Mouse (Mus musculus) activated CD4-positive, CD25-positive, alpha-beta regulatory T cell, adult 9 weeks (primary cell): ENCODE results near the gene Btbd7. TPM values are rescaled to one million over a fixed set of nuclear protein-coding genes. Genes with fewer than 3 reads are reported as not detected.

Source experiments
- polyA plus RNA-seq: library from polyadenylated mRNA; unstranded; fragments of 100-300 nt; shearing (Covaris generic); gene quantifications from one replicate; pipeline ENCODE4 v1.2.1, GENCODE M21; 2017

Btbd7 gene
- polyA plus RNA-seq: 7.8 TPM

DNA sequence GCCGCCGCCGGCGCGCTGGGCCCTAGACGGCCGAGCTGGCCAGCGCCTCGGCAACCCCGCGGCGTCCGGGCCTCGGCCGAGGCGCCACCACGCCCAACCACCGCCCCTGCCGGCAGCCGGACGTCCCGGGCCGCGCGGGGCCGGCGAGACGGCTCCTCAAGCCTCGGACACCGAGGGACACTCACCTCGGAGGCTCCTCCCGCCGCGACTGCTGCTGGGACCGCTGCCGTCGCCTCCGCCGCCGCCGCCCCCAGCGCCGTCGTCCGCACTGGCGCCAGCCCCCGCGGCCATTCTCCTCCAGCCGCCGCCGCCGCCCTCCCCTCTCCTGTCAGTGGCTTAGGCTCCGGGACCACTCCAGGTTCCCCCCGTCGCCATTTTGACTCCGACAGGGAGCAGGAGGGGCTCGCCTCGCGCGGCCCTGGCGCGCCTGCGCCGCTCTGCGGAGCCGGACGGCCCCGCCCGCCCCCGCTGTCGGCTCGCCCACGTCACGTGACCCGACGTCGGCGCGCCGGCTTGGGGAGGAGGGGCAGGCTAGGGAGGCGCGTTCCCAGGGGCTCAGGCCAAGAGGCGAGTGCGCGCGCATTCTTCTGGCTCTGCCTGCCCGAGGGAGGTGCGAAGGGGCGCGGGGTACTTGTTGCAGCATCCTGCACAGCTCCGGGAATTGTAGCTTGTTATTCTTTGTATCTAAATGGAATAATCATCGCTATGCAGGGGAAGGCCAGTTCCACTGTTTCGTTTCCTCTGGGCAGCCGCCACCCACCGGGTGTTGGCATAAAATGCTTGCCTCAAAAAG is at the start of gene Btbd7:
TSS of gene Btbd7 (minus strand) at position 441 of the 793 bp plus-strand sequence.

DNA sequence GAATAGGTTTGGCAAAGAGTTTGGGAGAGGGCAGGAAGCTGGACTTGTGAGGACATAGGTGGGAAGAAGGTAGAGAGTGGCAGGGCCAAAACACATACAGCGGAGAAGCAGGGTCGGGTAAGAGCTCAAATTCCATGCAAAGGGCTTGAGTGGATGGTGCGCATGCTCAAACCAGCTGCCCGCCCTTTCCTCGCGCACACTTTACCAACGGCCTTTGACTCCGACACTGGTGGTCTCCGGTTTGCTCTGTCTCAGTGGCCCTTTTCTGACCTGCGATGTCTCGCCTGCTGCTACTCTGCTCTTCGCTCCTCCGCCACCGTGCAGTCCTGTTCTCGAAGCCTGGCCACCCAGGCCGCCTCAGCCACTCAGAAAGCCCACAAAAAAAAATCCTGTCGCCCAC is 20.8 kb upstream of the Btbd7 start, which contains the start of gene Cox8c:
TSS of gene Cox8c (plus strand) at position 226 of the 400 bp plus-strand sequence.

DNA sequence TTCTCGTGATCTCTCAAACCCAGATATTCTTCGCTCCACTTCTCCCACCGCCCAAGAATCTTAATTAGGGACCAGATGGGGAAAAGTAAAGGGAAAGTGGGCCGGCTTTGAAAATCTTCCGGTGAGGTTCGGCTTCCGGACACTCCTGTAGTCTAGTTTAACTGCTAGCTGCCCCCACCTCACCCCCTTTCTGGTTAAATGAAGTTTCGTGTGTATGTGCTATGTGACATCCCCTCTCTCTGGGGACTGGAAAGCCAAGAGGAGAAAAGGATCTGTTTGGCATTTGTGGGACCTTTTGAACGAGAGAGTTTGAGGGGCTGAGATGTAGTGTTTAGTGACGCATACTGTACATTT is 119.9 kb downstream of the Btbd7 start, which contains the start of gene Gm20604:
TSS of gene Gm20604 (minus strand) at position 270 of the 354 bp plus-strand sequence.

DNA sequence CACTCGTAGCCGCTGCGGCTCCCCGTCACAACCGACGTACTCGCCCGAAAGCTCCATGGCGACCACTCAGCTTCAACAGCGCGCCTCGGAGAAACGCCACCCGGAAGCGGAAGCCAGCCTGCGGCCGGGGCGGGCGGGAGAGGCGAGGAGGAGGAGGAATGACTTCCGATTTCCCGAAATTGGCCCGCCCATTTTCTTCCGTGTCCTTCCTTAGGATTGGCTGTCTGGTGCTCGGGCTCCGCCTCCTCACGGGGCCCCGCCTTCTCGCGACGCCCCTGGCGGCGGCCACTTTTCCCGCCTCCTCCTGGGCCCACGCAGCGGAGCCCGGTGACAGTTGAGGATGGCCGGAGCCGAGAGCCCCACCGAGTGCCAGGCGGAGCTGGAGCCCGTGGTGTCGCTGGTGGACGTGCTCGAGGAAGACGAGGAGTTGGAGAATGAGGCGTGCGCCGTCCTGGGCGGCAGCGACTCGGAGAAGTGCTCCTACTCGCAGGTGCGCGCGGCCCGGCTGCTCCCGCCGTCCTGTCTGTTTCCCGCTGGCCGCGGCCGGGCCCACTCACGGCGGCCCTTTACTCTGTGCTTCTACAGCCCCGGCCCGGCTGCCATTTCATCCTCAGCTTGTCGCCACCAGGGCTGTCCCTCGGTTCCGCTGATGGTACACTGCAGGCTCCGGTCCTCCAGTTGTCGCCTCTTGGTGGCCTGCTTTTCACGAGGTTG is 120.4 kb downstream of the Btbd7 start, which contains the start of the genes Gm28051, Gon7 and Ubr7:
TSS of gene Gm28051 (minus strand) at position 77 of the 714 bp plus-strand sequence.
TSS of gene Gon7 (minus strand) at position 115 of the 714 bp plus-strand sequence.
TSS of gene Ubr7 (plus strand) at position 279 of the 714 bp plus-strand sequence.

DNA sequence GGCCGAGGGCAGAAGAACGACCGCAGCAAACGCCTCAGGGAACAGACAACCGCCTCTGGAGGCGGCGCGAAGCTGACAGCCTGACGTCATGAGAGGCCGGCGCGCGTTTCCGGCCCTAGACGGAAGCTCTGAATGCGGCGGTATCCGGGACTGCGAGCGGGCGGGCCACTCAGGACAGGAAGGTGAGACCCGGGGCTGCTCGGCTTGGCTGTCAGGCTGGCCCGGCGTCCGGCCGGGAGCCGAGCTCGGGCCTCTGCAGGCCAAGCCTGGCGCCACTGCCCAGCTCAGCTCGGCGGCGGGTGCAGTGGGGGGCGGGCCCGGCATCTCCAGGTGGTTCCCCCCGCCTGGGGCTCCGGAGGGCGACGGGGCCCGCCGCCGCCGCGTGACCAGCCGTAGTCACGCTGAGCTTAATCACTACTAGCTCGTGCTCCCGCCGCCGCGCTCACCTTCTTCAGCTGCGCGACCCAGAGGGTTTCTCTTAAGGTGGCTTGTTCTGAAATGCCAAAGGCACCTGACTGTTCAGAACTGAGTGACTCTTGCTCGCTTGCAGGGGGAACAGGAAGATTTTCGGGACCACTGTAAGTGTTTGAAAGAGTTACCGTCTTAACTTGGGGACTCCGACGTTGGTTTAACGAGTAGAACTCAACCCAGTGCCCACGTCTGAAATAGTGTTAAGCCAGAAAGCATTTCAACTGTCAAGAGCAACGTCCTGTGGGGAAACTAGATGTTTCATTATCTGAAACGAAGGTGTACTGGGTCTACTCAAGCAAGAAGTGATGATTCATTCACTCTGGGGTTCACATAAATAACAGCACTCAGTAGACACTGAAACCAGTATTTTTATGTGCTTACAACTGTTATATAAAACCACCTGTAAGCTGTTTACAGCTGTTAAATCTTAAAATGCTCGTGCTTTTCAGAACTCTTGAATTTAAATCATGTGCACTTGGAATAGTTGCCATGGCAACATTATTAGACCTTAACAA is 134.4 kb downstream of the Btbd7 start, which contains the start of the genes Moap1 and Tmem251:
TSS of gene Moap1 (minus strand) at position 73 of the 986 bp plus-strand sequence.
TSS of gene Tmem251 (plus strand) at position 174 of the 986 bp plus-strand sequence.

Other genes with a start within 250 kb of the Btbd7 start
- gene Itpk1, start 173.5 kb downstream of the Btbd7 start, polyA plus RNA-seq: 37.1 TPM
- gene Moap1, start 134.8 kb downstream of the Btbd7 start, polyA plus RNA-seq: 5.8 TPM
- 8.7 TPM for gene Tmem251, start 134.7 kb downstream of the Btbd7 start, polyA plus RNA-seq
- not detected for gene Gm28051, start 120.7 kb downstream of the Btbd7 start, polyA plus RNA-seq
- gene Gon7, start 120.7 kb downstream of the Btbd7 start, polyA plus RNA-seq: 28.5 TPM
- gene Ubr7, start 120.5 kb downstream of the Btbd7 start, polyA plus RNA-seq: 36.5 TPM
- 8.1 TPM for gene Gm20604, start 119.8 kb downstream of the Btbd7 start, polyA plus RNA-seq
- not detected for gene Cox8c, start 20.8 kb upstream of the Btbd7 start, polyA plus RNA-seq
- 0.60 TPM for gene Unc79, start 70.4 kb upstream of the Btbd7 start, polyA plus RNA-seq